Mouse (Mus musculus) cerebellum, adult 9-10 months (tissue): ENCODE data around the gene Cngb1.

Source experiments
- DNase-seq: peaks from one replicate; pipeline ENCODE4 v3.0.0; 2022

Gene Cngb1

DNA sequence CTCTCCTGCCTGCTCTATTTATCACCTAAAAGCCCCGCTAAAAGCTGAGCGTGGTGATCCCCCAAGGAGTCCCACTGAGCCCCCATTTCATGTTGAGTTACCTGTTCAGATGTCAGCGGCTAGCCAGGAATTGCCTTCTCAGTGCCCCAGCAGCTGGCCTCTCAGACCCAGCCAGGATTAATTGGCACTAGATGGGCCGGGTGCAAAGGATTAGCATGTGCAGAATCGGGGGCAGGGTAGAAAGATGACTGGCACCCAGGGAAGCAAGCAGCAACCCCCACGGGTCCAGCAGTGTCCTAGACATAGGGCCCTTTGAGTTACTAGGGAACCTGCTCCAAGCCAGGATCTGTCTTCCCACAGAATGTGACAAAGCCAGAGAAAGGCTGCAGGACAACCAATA lies at the start of gene Cngb1:
Gene Cngb1 (minus strand): TSS at position 155 of the 400 bp plus-strand sequence.
- DNase-seq, result no peak

DNA sequence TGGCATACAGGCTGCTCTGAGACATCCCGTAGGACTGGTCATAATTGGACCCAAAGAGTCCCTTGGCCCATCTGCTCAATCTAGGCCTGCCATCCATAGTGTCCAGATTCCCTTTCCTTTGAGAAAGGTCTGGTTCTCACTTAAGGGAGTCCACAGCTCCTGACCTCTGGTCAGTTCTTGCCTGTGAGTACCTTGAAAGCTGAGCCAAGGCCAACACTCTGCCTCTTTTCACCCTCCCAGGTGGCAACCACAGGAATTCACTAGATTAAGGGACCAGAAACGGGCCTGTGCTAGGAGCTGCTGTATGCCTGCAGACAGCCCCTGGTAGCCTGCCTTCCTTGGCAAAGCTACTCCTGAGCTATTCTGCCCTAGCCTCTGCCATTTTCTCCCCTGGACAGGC lies 48.2 kb upstream of the Cngb1 start:
- no peak for DNase-seq

- peak; percentile 14 for DNase-seq
These were observed 46.8 kb upstream of the Cngb1 start for GRCm38 (mm10) chr8:95352871-95353866.

- DNase-seq, result peak; percentile 21
These were observed 45.9 kb upstream of the Cngb1 start, which contains the start of gene Mmp15 for GRCm38 (mm10) chr8:95352151-95352870. TSS of gene Mmp15 (plus strand) at chr8:95352268.

GRCm38 (mm10) chr8:95351461-95351860 lies 45.1 kb upstream of the Cngb1 start:
- DNase-seq, result no peak

GRCm38 (mm10) chr8:95348811-95349630 lies 42.6 kb upstream of the Cngb1 start:
- peak; percentile 28 for DNase-seq

DNA sequence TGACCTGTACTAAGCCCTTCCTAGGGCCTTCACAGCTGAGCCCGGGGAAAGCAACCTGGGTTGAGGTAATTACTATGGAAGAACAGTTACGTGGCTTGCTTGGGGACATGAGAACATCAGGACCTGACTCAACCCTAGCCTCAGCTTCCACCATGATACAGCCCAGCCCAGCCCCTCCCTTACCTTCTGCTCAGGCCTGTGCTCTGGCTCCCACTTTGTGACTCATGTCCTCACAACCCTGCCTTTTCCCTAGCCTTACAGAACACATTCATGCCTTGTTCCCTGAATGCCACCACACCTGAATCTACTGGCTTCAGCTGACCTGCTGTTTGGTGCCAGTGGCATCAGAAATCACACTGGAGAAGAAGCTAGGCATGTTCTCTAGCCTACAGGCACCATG lies 42.0 kb upstream of the Cngb1 start:
- DNase-seq, result no peak

DNA sequence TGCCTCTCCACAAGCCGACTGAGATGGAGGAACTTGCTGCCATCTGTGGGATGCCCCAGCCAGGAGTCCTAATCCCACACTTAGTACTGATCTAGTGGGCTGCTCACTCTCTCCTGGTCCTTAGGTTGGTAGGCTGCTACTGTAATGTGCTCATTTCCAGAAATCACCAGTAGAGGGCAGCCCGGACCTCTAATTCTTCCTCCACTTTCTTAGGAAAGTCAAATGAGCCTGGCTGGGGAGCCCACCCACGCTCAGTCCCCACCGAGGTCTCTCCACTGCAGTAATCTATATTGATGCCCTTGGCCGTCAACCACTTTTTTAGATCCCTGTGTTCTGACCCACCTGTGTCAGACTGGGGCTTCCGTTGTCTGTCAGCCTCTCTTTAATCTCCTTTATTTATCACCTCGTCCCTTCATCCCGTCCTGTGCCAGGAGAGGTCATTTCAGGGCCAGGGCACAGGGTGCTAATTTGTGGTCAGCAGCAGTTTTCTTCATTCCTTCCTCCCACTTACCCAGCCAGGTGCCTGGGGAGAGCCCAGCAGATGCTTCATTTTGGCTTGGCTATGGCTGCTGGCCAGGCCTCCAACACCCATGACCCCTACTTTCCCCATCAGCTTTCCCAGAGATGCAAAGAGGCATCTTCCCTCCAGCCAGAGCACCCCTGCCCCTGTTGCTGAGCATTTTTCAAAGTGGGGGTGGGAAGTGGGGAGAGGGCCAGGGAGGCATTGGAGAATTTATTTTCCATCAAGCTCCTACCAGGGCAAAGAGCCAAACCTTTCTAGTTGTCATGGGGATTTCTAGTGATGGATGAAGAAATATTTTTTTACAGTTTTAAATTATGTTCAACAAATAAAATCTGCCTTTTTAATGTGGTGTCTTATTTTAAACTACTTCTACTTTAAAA lies 40.5 kb upstream of the Cngb1 start:
- peak; percentile 34 for DNase-seq

GRCm38 (mm10) chr8:95344668-95345067 lies 38.3 kb upstream of the Cngb1 start:
- DNase-seq, result no peak

- no peak for DNase-seq
These were observed 35.3 kb upstream of the Cngb1 start for GRCm38 (mm10) chr8:95341721-95342120.

GRCm38 (mm10) chr8:95336363-95336762 lies 30.0 kb upstream of the Cngb1 start:
- DNase-seq, result no peak

DNA sequence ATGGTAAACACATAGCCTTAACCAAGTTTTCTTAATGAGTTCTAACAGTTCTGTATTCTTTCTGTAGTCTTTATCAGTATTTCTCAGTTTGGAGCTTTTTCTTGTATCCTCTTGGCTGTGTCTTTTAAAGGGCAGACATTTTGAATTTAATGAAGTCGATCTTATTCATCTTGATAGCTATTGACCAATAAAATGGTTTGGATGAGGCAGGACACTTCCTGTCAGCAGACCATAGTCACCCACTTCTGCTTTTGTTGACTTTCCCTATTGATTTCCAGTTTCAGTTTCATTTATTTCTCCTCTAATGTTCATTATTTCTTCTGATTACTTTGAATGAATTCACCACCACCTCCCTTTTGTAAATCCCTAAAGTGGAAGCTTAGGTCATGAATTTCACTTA lies 29.3 kb upstream of the Cngb1 start:
- no peak for DNase-seq

GRCm38 (mm10) chr8:95332437-95333199 lies 26.2 kb upstream of the Cngb1 start:
- DNase-seq, result peak; percentile 35

- peak; percentile 93 for DNase-seq
These were observed 25.5 kb upstream of the Cngb1 start, which contains the start of the genes Zfp319 and Usb1 for GRCm38 (mm10) chr8:95331720-95332436. TSS of gene Zfp319 (minus strand) at chr8:95331950. TSS of gene Usb1 (plus strand) at chr8:95332284.

DNA sequence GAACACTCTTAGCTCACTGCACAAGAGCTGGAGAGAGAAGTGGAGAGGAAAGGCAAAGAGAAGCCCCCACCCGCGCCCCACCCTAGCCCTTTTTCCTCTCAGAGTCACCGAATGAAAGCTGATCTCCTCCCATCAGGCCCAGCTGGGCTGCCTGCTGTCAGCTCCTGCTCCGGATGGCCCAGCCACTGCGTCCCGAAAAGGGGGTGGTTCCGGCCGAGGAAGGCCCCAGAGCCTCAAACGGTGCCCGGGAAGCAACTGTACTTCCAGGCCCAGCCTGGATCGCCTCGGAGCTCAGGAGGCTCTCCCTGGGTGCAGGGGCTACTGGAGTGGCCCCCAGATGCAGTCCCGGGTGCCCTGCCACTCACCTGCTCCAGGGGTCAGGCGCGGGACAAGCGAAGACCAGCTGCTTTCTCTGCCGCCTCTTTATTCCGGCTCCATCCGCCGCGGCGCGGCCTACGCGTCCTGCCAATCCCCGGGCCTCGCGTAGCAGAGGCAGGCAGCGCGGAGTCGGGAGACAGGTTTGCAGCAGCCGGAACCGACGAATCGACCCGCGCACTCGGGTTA lies 24.9 kb upstream of the Cngb1 start:
- no peak for DNase-seq

DNA sequence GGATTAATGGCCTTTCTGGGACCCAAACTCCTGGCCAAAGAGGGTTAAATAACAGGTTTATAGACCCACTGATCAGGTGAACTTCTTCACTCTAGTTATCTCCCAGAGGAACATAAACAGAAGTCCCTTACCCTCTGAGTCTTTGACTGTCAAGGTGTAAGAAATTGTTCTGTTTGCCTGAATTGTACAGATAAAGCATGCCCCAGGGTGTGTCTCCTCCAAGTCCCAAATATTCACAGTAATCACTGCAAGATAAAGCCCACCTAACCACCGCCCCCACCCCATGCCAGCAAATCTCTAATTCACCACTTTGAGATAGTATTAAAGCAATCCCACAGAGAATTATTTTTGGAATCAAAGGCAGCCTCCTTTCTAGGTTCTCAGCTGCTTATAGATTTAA lies 24.0 kb upstream of the Cngb1 start:
- DNase-seq, result no peak

GRCm38 (mm10) chr8:95327866-95328465 lies 21.6 kb upstream of the Cngb1 start:
- DNase-seq, result no peak

DNA sequence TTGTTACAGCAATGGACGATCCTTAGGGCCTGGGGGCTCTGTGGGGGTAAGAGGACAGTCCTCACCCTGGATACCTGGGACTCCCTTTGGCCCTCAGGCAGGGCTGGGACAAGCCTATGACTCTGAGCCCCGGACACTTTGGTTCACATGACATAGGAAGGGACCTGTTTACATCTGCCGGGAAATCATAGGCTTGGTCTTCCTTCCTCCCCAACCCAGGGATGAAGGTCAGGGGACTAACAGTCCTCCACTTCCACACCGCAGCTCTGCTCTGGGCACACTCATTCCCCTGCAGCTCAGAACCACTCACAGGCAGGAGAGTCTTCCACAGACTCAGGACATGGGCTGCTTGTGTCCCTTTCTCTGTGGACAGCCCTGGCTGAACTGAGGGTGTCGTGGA lies 20.4 kb upstream of the Cngb1 start:
- no peak for DNase-seq

GRCm38 (mm10) chr8:95324646-95325045 lies 18.3 kb upstream of the Cngb1 start:
- no peak for DNase-seq
